Mouse (Mus musculus) kidney, postnatal 0 days (tissue): ENCODE measurements around the gene Carns1. TPM values are rescaled to one million over a fixed set of nuclear protein-coding genes. Genes with fewer than 3 reads are reported as not detected.

Source experiments
- ATAC-seq: fragments of 200-750 bp; cut with Nextera tagmentation; replicated peaks from 2 replicates; pipeline ENCODE4 v1.8.0; 2017; ENCODE audit warnings: low read depth, moderate number of reproducible peaks, moderate TSS enrichment, moderate library complexity; ENCODE audit not compliant: low FRiP score
- DNase-seq: peaks from one replicate; pipeline ENCODE4 v3.0.0-alpha.2; 2016; ENCODE audit warnings: low spot score
- H3K27ac ChIP-seq: fragments of 300-500 bp; sonication (generic); 2 replicates; pipeline ENCODE4 v1.5.1; 2014; ENCODE audit warnings: mild to moderate bottlenecking
- H3K27me3 ChIP-seq: fragments of 300-500 bp; sonication (generic); 2 replicates; pipeline ENCODE4 v1.6.1; 2014; ENCODE audit warnings: low read length, mixed read lengths; ENCODE audit not compliant: insufficient read depth
- H3K36me3 ChIP-seq: fragments of 300-500 bp; sonication (generic); 2 replicates; pipeline ENCODE4 v1.6.1; 2014; ENCODE audit warnings: low read length, mixed read lengths; ENCODE audit not compliant: insufficient read depth
- H3K4me1 ChIP-seq: fragments of 300-500 bp; sonication (generic); replicated peaks from 2 replicates; pipeline ENCODE4 v1.6.1; 2014; ENCODE audit warnings: antibody characterized with exemption, low read length, mixed read lengths; ENCODE audit not compliant: insufficient read depth
- H3K4me2 ChIP-seq: fragments of 300-500 bp; sonication (generic); 2 replicates; pipeline ENCODE4 v1.6.1; 2014; ENCODE audit warnings: mild to moderate bottlenecking, low read length, moderate library complexity, mixed read lengths
- H3K4me3 ChIP-seq: fragments of 300-500 bp; sonication (generic); replicated peaks from 2 replicates; pipeline ENCODE4 v1.5.1; 2014; ENCODE audit warnings: low read depth, low read length
- H3K9ac ChIP-seq: fragments of 300-500 bp; sonication (generic); 2 replicates; pipeline ENCODE4 v1.6.1; 2014; ENCODE audit warnings: low read depth, low read length
- H3K9me3 ChIP-seq: fragments of 300-500 bp; sonication (generic); replicated peaks from 2 replicates; pipeline ENCODE4 v1.6.1; 2016; ENCODE audit warnings: low read length, inconsistent platforms, mixed read lengths
- CTCF ChIP-seq: IDR thresholded peaks from 2 replicates; pipeline ENCODE4 v1.5.1; 2016; ENCODE audit warnings: antibody characterized with exemption, low read depth, mild to moderate bottlenecking, moderate library complexity
- WGBS: fragments of 180-500 bp; shearing (Covaris S2); extraction: QIAGEN DNeasy Blood & Tissue Kit; methylation state at CpG from one replicate; pipeline ENCODE4 v1.1.7; 2014; 5-methylcytosine and 5-hydroxymethylcytosine counted together
- polyA plus RNA-seq: library from polyadenylated mRNA; unstranded; fragments of >200 nt; fragmentation: Nextera tagmentation; extraction: Ambion mirVana; gene quantifications from 2 replicates; pipeline ENCODE4 v1.2.1, GENCODE M21; 2015

Gene Carns1
- polyA plus RNA-seq, 1 experiment from 2014 or later: 3.3 TPM

GRCm38 (mm10) chr19:4162646-4163542 is 12.4 kb downstream of the Carns1 start, which contains the start of gene Rps6kb2:
TSS of gene Rps6kb2 (minus strand) at chr19:4163354.
- no peak for TF ChIP-seq CTCF
- Histone ChIP-seq H3K36me3 (peaks cover 34% of the 10 kb centered on the region), H3K27ac (peak within 1 kb of the TSS; percentile 25; the same call in 1 of the 2 replicates), H3K9ac (peak within 1 kb of the TSS; percentile 84), H3K9me3 (no peaks in the 10 kb centered on the region), H3K4me2 (peak within 1 kb of the TSS; percentile 92), H3K4me3 (peak within 1 kb of the TSS; percentile 73), H3K27me3 (no peaks in the 10 kb centered on the region), H3K4me1 (peaks cover 4% of the 10 kb centered on the region; the same call in 1 of the 2 replicates)
- ATAC-seq (peak; percentile 76), DNase-seq (peak; percentile 98)
- WGBS: 6% methylated on average over 42 of the region's 42 CpGs

DNA sequence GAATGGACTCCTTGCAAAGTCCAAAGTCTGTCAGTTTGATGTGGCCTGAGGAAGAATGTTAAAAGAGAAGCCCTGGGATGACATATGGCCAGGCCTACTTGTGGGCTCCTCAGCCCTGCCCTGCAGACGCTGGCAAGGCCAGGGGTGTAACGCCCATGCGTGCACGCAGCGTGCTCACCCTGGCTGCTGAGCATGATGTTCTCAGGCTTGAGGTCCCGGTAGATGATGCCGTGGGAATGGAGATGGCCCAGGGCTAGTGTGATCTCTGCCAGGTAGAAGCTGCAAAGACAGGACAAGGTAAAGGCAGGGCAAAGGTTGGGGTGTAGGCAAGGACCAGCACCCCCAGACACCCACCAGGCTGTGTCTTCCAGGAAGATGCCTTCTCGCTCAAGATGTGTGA is 16.2 kb downstream of the Carns1 start:
- DNase-seq (no peak), ATAC-seq (no peak)
- Histone ChIP-seq H3K27me3 (no peaks in the 10 kb centered on the region), H3K4me2 (no peak overlapping the region), H3K9me3 (no peaks in the 10 kb centered on the region), H3K27ac (no peak overlapping the region), H3K4me1 (peaks cover 4% of the 10 kb centered on the region; the same call in 1 of the 2 replicates), H3K9ac (no peak overlapping the region), H3K36me3 (peaks cover 43% of the 10 kb centered on the region), H3K4me3 (no peak overlapping the region)
- 94% methylated on average over 8 of the region's 8 CpGs for WGBS
- no peak for TF ChIP-seq CTCF

DNA sequence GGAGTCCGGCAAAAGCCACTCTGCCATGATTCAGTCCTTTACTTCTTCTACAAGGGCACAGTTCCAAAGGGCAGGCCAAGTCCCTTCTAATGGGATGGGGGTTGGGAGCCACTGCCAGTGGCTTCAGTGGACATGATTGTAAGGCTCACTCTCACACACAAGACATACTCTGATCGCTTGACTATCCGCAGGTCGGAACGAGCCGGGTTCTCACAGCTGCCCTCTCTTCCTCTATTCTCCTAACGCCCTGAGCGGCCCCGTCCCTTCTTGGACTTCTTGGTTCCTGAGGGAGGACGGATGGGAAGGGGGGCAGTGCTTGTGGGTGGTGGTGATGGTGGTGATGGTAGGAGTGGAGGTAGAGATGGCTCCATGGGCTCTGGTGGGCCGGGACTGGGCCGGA is 18.5 kb downstream of the Carns1 start:
- H3K27ac ChIP-seq: no peak overlapping the region
- H3K4me3 ChIP-seq: no peak overlapping the region
- DNase-seq (no peak), ATAC-seq (no peak)
- H3K27me3 ChIP-seq: no peaks in the 10 kb centered on the region
- peaks cover 52% of the 10 kb centered on the region for H3K36me3 ChIP-seq
- no peaks in the 10 kb centered on the region for H3K4me1 ChIP-seq
- WGBS: 88% methylated on average over 12 of the region's 12 CpGs
- no peak overlapping the region for H3K9ac ChIP-seq
- no peaks in the 10 kb centered on the region for H3K9me3 ChIP-seq
- H3K4me2 ChIP-seq: no peak overlapping the region
- TF ChIP-seq CTCF: no peak

DNA sequence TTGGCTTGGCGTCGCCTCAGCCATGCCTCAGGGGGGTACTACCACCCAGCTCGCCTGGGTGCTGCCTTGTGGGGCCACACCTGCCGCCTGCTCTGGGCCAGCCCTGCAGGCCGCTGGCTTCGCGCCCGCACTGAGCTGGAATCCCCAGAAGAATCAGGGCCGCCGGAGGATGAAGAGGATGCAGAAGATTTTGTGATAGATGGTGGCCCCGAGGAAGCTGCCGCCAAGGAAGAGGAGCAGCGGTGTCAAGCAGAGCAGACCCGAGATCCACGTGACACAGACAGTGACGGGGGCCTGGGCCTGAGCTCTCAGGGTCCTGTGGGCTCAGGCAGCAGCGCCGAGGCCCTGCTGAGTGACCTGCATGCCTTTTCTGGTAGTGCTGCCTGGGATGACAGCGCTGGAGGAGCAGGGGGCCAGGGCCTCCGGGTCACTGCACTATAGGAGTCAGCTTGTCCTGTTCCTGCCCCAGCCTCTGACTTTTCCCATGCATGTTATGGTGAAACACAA is 19.2 kb downstream of the Carns1 start:
- peaks cover 49% of the 10 kb centered on the region for H3K36me3 ChIP-seq
- H3K4me1 ChIP-seq: no peaks in the 10 kb centered on the region
- no peak overlapping the region for H3K4me2 ChIP-seq
- 57% methylated on average over 20 of the region's 20 CpGs for WGBS
- no peaks in the 10 kb centered on the region for H3K27me3 ChIP-seq
- H3K4me3 ChIP-seq: no peak overlapping the region
- DNase-seq: no peak
- H3K27ac ChIP-seq: 0 out of 2 replicates have a peak overlapping the region, but pooled peaks have one; percentile 25
- ATAC-seq: no peak; the same call in 1 of the 2 replicates
- H3K9ac ChIP-seq: 0 out of 2 replicates have a peak overlapping the region, but pooled peaks have one; percentile 13
- no peak for TF ChIP-seq CTCF
- H3K9me3 ChIP-seq: no peaks in the 10 kb centered on the region

DNA sequence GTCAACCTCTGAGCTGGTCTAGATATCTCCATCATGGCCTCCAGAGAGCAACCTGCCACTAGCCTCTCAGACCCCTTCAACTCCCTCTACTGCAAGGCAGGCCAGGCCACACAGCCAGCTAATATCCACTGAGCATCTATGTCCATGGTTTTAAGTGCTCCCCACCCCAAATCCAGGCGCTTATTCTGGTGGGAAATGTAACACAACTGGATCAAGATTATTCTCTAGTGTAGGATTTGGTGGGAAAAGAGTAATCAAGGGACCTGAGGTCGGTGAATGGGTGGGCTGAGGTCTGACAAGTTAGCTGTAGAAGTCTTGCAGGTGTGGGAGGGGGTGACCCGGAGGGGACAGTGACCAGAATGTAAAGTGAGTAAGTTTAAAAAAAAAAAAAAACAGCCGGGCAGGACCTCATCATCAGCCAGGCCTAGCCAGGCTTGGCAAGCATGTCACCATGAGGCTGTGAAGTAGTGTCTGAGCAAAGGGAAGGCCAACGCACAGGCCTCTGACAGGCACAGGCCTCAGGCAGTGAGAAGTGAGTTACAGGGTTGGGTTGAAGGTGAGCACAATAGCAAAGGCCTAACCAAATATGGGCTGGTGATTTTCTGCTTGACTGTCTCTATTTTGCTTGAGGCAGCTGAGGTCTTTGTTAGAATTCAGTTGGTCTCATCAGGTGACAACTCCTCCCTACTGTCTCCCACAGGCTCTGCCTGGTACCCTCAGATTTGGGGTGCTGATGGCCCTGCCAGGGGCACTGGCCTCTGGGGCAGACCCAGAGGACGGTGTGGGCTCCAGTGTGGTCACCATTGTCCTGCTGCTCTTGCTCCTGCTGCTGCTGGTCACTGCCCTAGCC is 19.8 kb downstream of the Carns1 start:
- 0 out of 2 replicates have a peak overlapping the region, but pooled peaks have one; percentile 25 for H3K27ac ChIP-seq
- peak; percentile 12; the same call in 1 of the 2 replicates for ATAC-seq

More for the DNA sequence above, 19.8 kb downstream of the Carns1 start:
- Histone ChIP-seq H3K27me3 (no peaks in the 10 kb centered on the region), H3K4me3 (no peak overlapping the region), H3K4me2 (no peak overlapping the region), H3K4me1 (no peaks in the 10 kb centered on the region), H3K9ac (no peak overlapping the region), H3K9me3 (no peaks in the 10 kb centered on the region), H3K36me3 (peaks cover 49% of the 10 kb centered on the region)
- peak; percentile 71 for DNase-seq
- WGBS: 52% methylated on average over 6 of the region's 6 CpGs
- TF ChIP-seq CTCF: no peak
